Mouse (Mus musculus) mesoderm, embryonic 11.5 days (tissue): ENCODE results near the gene Col23a1.

ENCODE experiments used
- DNase-seq: peaks from one replicate; pipeline ENCODE4 v3.0.0-alpha.2; 2012; ENCODE audit warnings: low read depth, low spot score

Gene Col23a1

GRCm38 (mm10) chr11:51538919-51539758 is 249.4 kb downstream of the Col23a1 start:
- no peak for DNase-seq

- peak; percentile 97 for DNase-seq
Observed at GRCm38 (mm10) chr11:51539759-51540282, 250.1 kb downstream of the Col23a1 start.

- DNase-seq = no peak
Observed at GRCm38 (mm10) chr11:51542424-51542823, 252.7 kb downstream of the Col23a1 start.

DNA sequence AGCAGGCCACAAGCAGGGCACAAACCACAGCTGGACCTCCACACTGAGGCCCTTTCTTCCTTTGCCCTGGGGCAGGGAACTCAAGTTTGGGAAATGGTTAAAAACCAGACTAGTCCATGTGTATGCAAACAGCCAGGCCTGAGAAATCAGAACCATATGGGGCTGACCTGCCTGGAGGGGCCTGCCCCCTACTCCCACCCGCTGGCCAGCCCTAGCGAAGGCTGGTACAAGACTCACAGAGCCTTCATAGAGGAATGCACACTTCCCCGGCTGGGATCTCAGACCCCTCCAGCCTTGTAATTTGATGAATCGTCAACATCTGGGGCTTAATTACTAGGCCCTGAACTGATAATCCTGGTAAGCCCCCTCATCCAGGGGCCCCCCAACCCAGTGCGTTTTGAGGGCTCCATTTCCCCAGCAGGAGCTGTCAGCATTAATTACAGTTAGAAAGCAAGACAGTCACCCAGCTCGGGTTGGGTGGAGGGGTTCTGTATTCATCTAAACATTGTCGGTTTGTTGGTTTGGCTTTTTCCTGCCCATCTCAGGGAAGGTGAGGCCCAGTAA is 253.8 kb downstream of the Col23a1 start:
- DNase-seq = peak; percentile 66

DNA sequence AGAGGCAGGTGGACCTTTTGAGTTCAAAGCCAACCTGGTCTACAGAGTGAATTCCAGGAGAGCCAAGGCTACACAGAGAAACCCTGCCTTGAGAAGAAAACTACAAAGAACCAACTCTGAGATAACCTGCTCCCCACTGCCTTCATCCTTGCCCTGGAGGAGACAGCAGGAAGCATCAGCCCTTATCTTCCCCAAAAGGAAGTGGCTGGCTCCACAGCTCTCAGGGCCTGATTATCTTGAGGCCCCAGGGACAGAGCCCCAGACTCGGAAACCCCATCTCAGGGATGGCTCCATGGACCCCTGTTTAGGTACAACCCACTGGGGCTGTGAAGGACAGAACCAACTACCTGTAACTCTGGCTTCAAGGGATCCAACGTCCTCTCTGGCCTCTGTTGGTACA is 254.7 kb downstream of the Col23a1 start:
- DNase-seq = no peak

GRCm38 (mm10) chr11:51545811-51546210 is 256.1 kb downstream of the Col23a1 start:
- no peak for DNase-seq

DNA sequence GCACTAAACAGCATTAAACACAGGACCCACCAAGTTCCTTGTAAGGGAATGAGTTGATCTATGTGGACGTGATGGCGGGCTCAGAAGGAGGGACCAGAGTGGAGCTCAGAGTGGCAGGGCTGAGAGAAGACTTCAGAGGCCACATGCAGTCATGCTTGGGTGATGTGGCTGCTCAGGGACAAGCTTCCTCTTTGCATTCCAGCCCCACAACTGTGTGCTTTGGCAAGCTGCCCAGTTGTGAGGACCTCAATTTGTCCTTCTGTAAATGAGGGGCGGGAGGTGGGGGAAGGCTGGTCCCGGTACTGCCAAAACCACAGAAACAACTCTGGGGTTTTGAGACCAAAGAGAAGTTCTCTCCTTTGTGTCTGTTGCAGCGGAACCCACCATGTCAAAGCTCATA is 261.5 kb downstream of the Col23a1 start:
- no peak for DNase-seq

DNA sequence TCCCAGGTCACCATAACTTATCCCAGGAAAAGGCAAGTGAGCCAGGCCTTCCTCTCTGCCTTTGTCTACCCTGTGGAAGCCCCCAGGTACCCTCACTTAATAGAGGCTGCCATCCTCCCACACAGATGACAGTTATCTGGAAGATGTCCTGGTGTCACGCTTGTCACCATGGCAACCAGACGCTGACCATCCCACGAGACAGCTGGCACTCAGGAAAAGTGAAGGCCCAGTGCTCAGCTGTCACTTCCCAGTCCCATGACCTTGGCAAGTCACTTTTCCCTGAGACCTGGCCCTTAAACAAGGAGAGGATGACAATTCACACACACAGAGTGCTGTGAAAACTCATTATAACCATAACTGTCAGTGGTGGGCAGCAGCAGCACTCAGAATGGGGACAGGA is 262.4 kb downstream of the Col23a1 start:
- DNase-seq = no peak

DNA sequence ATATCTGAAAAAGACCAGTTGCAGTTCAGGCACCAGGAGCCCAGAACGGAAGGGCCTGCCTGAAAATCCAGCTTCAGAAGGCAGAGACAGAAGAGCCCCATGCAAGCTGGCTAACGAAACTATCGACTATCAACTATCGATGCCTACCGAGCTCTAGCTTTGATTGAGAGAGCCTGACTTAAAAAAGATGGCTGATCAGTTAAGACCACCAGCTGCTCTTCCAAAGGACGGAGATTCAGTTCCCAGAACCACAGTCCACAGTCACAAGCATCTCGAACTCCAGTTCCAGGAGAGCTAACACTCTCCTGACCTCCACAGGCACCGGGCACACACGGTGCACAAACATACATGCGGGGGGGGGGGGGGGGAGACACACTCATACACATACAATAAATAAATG is 264.9 kb downstream of the Col23a1 start:
- DNase-seq = no peak

- DNase-seq = no peak
Observed at GRCm38 (mm10) chr11:51555066-51555465, 265.3 kb downstream of the Col23a1 start.

GRCm38 (mm10) chr11:51563276-51563675 is 273.6 kb downstream of the Col23a1 start:
- DNase-seq = no peak

DNA sequence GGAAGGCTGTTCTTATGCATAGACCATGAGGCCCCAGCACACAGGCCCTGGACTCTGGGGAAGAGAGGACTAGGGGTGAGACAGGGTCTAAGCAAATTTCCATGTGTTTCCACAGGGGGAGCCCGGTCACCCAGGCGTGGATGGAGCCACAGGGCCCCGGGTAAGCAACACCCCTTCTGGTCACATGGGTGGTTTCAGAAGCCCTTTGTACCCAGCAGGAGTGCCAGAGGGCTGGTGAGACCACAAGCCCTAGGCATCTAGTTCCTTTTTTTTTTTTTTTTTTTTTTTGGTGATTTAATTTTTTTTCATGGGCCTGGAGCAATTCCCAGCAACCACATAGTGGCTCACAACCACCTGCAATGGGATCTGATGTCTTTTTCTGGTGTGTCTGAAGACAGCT is 275.3 kb downstream of the Col23a1 start:
- no peak for DNase-seq

- DNase-seq = no peak
Observed at GRCm38 (mm10) chr11:51565951-51566350, 276.2 kb downstream of the Col23a1 start.

GRCm38 (mm10) chr11:51568801-51569200 is 279.1 kb downstream of the Col23a1 start:
- DNase-seq = no peak

- DNase-seq = no peak
Observed at GRCm38 (mm10) chr11:51576454-51576853, 286.7 kb downstream of the Col23a1 start.

DNA sequence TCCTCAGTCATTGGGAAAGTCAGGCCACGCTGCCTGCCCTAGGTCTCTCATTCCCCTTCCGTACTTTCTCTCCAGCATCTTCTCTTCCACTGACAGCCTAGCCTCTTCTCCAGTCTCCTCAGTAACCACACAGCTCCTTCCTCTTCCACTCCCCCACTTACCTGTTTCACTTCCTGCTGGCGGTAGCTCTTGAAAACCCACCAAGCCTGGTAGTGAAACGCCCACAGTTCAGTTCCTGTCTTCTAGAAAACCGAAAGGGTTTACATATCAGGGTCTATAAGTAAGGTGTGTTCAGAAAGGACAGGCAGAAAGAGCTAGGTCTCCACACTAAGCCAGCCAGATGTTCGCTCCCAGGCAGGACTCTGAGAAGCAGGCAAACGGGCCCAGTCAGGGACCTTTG is 287.9 kb downstream of the Col23a1 start:
- no peak for DNase-seq

DNA sequence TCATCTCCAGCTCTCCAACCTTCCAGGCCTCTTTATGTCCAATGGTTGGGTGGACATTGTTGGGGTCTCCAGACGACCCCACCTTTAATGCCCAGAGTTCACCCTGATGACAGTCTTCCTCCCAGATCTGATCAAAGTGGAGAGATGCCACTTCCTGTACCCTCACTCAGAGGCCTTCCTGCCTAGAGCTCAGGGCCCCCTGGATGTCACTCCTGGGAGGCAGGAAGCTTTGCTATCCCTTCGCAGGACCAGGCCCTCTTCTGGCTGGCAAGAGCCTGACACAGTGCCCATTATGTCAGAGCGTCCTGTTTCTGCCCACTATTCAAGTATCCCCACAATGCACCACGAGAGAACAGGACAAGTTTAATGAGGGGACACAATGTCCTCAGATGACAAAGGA is 289.3 kb downstream of the Col23a1 start:
- DNase-seq = no peak

DNA sequence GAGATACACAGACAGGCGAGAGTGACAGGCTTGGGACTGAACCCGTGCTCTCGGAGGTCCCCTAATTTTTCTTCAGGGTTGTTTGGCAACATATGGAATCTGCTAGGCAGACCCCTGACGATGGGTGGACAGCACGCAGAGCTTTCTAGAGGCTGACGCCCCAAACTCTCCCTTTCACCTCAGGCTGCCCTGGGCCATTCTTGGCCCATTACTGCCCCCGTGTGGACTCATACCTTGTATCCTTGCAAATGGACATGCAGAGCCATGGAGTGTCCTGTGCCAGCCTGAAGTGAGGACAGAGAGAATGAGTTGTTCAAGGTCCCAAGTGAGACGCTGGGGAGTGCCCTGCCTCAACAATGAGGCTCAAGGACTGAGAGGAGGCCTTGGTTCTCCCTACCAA is 293.0 kb downstream of the Col23a1 start:
- peak; percentile 83 for DNase-seq

DNA sequence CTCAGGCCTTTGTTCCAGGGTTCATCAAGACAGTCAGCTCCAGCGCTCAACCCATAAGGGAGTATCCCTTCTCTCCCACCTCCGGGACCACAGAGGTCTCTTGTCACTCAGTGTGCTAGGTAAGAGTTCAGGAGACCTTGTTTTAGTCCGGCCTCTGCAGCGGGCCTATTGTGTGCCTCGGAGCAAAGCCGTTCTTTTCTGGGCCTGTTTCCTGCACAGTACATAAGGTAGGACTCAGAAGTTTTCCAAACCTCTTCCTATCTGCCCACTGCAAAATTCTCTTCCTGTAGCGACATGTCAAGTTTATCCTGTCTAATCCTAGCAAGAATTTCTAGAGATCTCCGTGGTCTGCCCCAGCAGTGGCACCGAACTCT is 294.3 kb downstream of the Col23a1 start:
- DNase-seq = no peak

DNA sequence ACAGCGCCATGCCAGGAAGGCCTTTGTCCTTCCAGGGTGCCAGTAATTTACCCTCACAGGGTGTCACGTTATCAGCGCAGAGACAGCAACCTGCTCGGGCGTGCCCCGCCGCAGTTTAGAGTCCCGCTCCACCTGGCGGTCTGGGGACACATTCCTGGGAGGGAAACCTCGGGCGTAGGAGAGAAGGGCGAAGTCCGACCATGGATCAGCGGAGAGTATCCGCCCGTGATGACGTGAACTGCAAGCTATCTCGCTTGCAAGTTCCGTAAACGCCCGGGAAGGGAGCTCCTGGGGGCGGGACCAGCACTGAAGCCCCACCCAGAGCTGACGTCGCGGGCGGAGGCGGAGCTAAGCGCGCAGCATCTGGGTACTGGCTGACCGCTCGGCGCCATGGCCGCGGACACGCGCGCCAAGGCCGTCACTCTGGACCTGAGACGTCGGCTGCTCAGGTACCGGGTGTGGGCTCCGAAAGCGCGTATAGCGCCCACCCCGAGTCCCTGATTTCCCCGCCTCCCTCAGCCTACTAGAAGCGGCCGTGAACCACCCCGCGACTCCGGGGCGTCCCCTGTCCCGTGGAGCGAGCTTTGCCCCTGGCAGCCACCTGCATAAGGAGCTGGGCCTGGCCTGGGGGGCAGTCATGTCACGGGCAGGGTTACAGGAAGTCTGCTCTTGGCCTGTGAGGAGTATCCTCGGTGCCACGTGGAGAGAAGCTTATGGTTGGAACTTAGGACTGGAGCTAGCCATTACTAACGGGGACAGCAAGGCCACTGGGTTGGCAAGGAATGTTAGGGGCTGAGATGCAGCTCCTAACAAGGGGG is 294.9 kb downstream of the Col23a1 start, which contains the start of gene Phykpl:
Gene Phykpl, plus strand, starts transcription at position 327 of the 818 bp plus-strand sequence.
- DNase-seq = peak; percentile 98

DNA sequence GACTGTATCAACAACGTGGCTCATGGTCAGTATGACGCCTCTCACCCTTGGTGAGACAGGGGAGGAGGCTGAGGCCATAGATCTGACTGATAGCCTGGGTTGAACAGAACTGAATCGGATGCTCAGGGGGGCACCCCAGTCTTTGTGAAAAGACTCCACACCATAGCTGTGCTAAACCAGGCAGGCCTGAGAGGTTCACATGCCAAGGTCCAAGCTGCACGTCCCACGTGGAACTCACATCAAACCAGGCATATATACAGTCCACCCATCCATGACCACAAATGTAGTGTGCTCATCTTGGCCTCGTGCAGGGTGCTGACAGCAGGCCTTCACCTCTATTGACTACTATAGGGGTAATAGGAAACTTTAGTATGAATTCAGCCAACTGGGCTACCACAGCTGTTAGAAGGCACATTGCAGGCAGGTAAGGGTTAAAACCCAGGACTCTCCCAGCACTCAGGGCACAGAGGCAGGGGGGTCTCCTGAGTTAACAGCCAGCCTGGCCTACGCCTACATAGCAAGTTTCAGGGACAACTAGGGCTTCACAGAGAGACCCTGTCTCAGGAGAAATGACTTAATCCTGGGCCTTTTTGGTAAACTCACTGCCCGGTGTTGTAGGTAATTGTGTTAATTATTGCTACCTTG is 296.0 kb downstream of the Col23a1 start:
- DNase-seq = no peak

- no peak for DNase-seq
Observed at GRCm38 (mm10) chr11:51586411-51586810, 296.7 kb downstream of the Col23a1 start.
